Mouse (Mus musculus): ENCODE results near the gene Ing3.

DNA sequence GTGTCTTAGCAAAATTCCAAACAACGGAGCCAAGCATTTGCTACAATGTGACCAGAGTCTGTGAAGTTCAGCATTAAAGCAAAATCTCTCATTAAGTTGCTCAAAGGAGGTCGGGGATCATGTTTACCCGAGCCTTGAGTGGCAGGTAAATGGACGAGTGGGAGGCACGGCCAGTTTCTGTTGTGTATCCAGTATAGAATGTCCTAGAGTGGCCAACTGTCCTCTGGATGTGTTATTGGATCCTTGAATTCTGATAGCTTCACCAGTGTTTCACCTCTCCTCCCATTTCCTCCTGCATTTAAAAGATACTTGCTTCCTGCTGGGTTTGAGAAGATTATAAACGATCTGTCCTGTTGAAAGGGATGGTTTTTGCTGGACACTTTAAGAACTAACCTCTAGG lies 50.7 kb downstream of the Ing3 start:
- TF ChIP-seq CTCF (IDR thresholded peaks at IDR 0.05) (no peak), EP300 (IDR thresholded peaks at IDR 0.05) (no peak)

All from lung, postnatal 0 days (tissue).